Mouse (Mus musculus): ENCODE data around the gene Ercc6l2. TPM values are rescaled to one million over a fixed set of nuclear protein-coding genes. Genes with fewer than 3 reads are reported as not detected.

Gene Ercc6l2
- total RNA-seq, 2 experiments from 2014 or later = 13.0 to 15.0 TPM

GRCm38 (mm10) chr13:63930525-63930924 is 115.5 kb downstream of the Ercc6l2 start:
- DNase-seq = no peak

- no peak for DNase-seq
Observed at GRCm38 (mm10) chr13:63936369-63936768, 121.3 kb downstream of the Ercc6l2 start.

DNA sequence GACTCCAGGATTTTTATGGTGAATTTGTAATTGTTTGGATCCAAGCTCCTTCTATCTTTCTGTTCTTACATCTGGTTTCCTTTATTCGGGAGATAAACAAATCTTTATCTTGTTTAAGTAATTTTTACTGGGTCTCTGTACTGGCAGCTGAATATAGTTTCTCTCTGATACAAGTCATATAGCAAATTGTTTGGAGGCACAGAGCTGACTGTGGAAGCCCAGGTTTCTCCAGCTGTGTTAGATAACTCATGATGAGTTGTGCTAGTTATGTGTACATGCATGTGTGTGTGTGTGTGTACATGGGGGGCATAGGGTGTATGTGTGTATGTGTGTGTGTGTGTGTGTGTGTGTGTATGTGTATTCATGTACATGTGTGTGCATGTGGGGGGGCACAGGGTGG is 125.2 kb downstream of the Ercc6l2 start:
- DNase-seq = no peak

DNA sequence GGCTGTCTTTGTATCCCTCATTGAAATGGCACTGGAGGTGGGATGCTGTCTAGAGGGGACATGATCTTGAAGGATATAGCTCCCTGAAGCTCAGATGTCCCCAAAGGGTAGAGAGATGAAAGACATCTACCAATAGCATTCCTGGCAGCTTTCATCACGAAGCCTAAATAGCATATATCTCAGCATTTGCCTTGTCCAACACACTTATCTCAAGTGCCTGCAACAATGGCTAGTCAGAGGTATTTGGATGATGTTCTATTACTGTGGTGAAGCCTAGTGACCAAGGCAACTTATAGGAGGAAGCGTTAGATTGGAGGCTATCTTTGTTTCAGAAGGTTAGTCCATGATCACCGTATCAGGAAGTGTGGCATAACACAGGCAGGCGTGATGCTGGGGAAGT is 126.1 kb downstream of the Ercc6l2 start:
- DNase-seq = no peak

DNA sequence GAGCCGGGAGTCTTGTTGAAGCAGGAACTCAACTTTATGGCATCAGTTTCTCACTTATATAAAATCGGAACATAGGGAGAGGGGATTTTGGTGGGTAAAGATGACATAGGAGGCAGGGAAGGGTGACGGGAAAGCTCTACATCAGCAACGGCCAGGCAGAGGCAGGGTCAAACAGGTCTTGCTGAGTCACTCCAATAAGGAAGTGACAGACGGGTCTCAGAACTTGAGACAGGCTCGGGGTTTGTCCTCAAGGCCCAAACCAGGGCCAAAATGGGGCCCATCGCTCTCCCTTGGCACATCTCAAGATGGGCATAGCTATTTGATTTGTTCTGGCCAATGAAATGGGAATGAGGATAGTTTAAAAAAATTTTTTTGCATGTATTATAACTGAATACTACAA is 128.6 kb downstream of the Ercc6l2 start:
- DNase-seq = no peak

DNA sequence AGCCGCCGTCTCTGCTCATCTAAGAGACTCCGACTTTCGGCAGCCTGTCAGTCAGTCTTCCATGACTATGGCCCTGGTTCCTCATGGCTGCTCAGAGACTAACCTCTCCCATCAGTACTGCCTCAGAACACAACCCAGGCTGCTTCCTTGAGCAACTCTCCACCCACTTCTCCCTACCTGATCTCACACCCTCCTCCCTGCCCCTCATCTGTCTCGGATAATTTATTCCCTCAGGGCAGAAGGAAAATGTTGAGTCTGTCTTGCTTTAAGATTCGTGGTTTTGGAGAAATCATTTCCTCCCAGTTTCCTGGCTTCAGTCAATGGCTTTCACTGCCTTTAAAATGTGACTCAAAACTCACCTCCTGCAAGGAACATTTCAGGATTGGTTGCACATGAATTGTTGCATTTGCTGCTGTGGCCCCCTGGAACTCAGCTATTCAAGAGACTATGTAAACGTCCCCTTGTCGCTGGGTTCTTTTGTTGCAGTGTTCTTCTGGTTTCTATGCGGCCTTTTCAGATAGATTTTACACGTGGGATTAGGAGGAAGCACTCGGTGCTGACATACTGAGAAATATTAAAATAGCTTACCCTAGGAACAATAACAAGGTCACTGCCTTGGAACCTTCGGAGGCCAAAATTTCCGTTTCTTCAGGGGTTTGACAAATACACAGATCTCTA is 129.4 kb downstream of the Ercc6l2 start:
- no peak for DNase-seq

Other genes starting within 250 kb of the Ercc6l2 start
- 10 to 100 TPM; 23.7 to 25.5 TPM for gene Ptch1, start 241.6 kb upstream of the Ercc6l2 start, total RNA-seq (2021)